10 mouse cellular contexts compared by ENCODE assay signal in the genomic region with DNA sequence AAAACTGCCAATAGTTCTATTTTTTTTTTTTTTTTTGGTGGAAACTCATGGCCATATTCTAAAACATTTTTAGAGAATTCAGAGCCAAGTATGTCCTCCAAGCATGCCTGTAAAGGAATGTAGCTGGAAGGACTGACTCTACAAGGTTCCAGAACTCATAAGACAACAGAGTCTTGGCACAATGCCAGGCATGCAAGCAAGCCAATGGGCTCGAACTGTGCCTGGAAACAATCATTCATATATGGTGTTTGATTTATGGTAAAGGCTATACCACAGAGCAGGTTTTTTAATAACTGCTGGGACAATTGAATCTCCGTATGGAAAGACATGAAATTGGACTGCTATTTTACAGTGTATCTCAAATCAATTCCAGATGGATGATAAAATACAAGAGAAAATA. TPM values are rescaled to one million over a fixed set of nuclear protein-coding genes. Genes with fewer than 3 reads are reported as not detected.
DNase-seq lines count a peak whose midpoint lies in the region; ATAC-seq lines count a peak whose summit lies in the region.
"Had no signal": no experiment of that assay in that cellular context is flagged by ENCODE, and none has a peak within 500 bp of the region (broad histone marks: within the 10 kb centered on the region; RNA-seq: fewer than 3 reads in every experiment).

No protein-coding gene starts in this region.

- H3K27me3 ChIP-seq in forebrain, embryonic 14.5 days (replicated peaks; ENCODE audit: control insufficient read depth, insufficient read depth, low read length): no peaks in the 10 kb centered on the region
- no peaks in the 10 kb centered on the region for H3K27me3 ChIP-seq in forebrain, embryonic 11.5 days (ENCODE audit: control insufficient read depth, insufficient read depth, low read length)
- no peaks in the 10 kb centered on the region for H3K27me3 ChIP-seq in midbrain, embryonic 14.5 days (ENCODE audit: control insufficient read depth, insufficient read depth, low read length)
- H3K27me3 ChIP-seq in midbrain, embryonic 10.5 days (ENCODE audit: low read depth, poor library complexity, severe bottlenecking): no peaks in the 10 kb centered on the region
- no peaks in the 10 kb centered on the region for H3K27me3 ChIP-seq in embryonic facial prominence, embryonic 14.5 days (replicated peaks; ENCODE audit: control insufficient read depth, insufficient read depth, low read length)
- no peaks in the 10 kb centered on the region for H3K27me3 ChIP-seq in forebrain, embryonic 13.5 days

- H3K27ac ChIP-seq in forebrain, embryonic 14.5 days (ENCODE audit: low read depth, low read length): no peak overlapping the region
- H3K27ac ChIP-seq in forebrain, embryonic 11.5 days (ENCODE audit: low read depth, low read length): no peak overlapping the region
- no peak overlapping the region for H3K27ac ChIP-seq in midbrain, embryonic 14.5 days (replicated peaks; ENCODE audit: low read depth, low read length)
- no peak overlapping the region for H3K27ac ChIP-seq in midbrain, embryonic 10.5 days (replicated peaks)
- no peak overlapping the region for H3K27ac ChIP-seq in embryonic facial prominence, embryonic 14.5 days (replicated peaks; ENCODE audit: low read depth, low read length)
- H3K27ac ChIP-seq in forebrain, embryonic 13.5 days: no peak overlapping the region

- ATAC-seq in forebrain, embryonic 14.5 days: no peak
- no peak for ATAC-seq in forebrain, embryonic 11.5 days (replicated peaks; ENCODE audit: low FRiP score)
- no peak for ATAC-seq in midbrain, embryonic 14.5 days (ENCODE audit: low FRiP score, low TSS enrichment)
- no peak for ATAC-seq in embryonic facial prominence, embryonic 14.5 days (ENCODE audit: low read depth)
- no peak for ATAC-seq in forebrain, embryonic 13.5 days
- ATAC-seq: liver, postnatal 0 days had no signal

- no peaks in the 10 kb centered on the region for H3K36me3 ChIP-seq in forebrain, embryonic 14.5 days (ENCODE audit: control insufficient read depth, insufficient read depth, low read length)
- H3K36me3 ChIP-seq in forebrain, embryonic 11.5 days (ENCODE audit: control insufficient read depth, insufficient read depth, low read length): no peaks in the 10 kb centered on the region
- H3K36me3 ChIP-seq in midbrain, embryonic 14.5 days (ENCODE audit: control insufficient read depth, insufficient read depth, low read length): no peaks in the 10 kb centered on the region
- H3K36me3 ChIP-seq in midbrain, embryonic 10.5 days: no peaks in the 10 kb centered on the region
- H3K36me3 ChIP-seq in embryonic facial prominence, embryonic 14.5 days (ENCODE audit: control insufficient read depth, insufficient read depth, low read length): no peaks in the 10 kb centered on the region
- no peaks in the 10 kb centered on the region for H3K36me3 ChIP-seq in forebrain, embryonic 13.5 days (ENCODE audit: poor library complexity, severe bottlenecking)

- no peak overlapping the region for H3K9ac ChIP-seq in forebrain, embryonic 14.5 days (ENCODE audit: low read length)
- H3K9ac ChIP-seq in forebrain, embryonic 11.5 days (ENCODE audit: low read length): no peak overlapping the region
- H3K9ac ChIP-seq in midbrain, embryonic 14.5 days (replicated peaks; ENCODE audit: low read length): no peak overlapping the region
- H3K9ac ChIP-seq in embryonic facial prominence, embryonic 14.5 days (ENCODE audit: low read depth, low read length): no peak overlapping the region
- no peak overlapping the region for H3K9ac ChIP-seq in forebrain, embryonic 13.5 days
- H3K9ac ChIP-seq: liver, postnatal 0 days had no signal

- H3K9me3 ChIP-seq in forebrain, embryonic 14.5 days (replicated peaks; ENCODE audit: control insufficient read depth, low read length): no peaks in the 10 kb centered on the region
- H3K9me3 ChIP-seq in forebrain, embryonic 11.5 days (ENCODE audit: control insufficient read depth, low read length): no peaks in the 10 kb centered on the region
- H3K9me3 ChIP-seq in midbrain, embryonic 14.5 days (ENCODE audit: control insufficient read depth, low read length): no peaks in the 10 kb centered on the region
- H3K9me3 ChIP-seq in midbrain, embryonic 10.5 days (replicated peaks): no peaks in the 10 kb centered on the region
- no peaks in the 10 kb centered on the region for H3K9me3 ChIP-seq in embryonic facial prominence, embryonic 14.5 days (ENCODE audit: control insufficient read depth, low read length)
- H3K9me3 ChIP-seq in forebrain, embryonic 13.5 days (replicated peaks): no peaks in the 10 kb centered on the region

- WGBS in forebrain, embryonic 14.5 days: 60% methylated on average over 2 of the region's 2 CpGs
- 78% methylated on average over 2 of the region's 2 CpGs for WGBS in forebrain, embryonic 11.5 days
- 53% methylated on average over 2 of the region's 2 CpGs for WGBS in midbrain, embryonic 14.5 days
- 84% methylated on average over 2 of the region's 2 CpGs for WGBS in midbrain, embryonic 10.5 days
- WGBS in embryonic facial prominence, embryonic 14.5 days: 27% methylated on average over 2 of the region's 2 CpGs
- WGBS in forebrain, embryonic 13.5 days: 63% methylated on average over 2 of the region's 2 CpGs

- no peak overlapping the region for H3K4me2 ChIP-seq in forebrain, embryonic 14.5 days (ENCODE audit: low read length)
- no peak overlapping the region for H3K4me2 ChIP-seq in forebrain, embryonic 11.5 days (ENCODE audit: low read depth, low read length, severe bottlenecking)
- no peak overlapping the region for H3K4me2 ChIP-seq in midbrain, embryonic 14.5 days (ENCODE audit: low read length)
- no peak overlapping the region for H3K4me2 ChIP-seq in embryonic facial prominence, embryonic 14.5 days (ENCODE audit: low read depth, low read length)
- no peak overlapping the region for H3K4me2 ChIP-seq in forebrain, embryonic 13.5 days

- DNase-seq in forebrain, embryonic 14.5 days (ENCODE audit: low spot score): peak; percentile 24
- DNase-seq in forebrain, embryonic 11.5 days (ENCODE audit: low spot score): no peak
- DNase-seq in midbrain, embryonic 14.5 days: peak; percentile 20
- DNase-seq in midbrain, embryonic 10.5 days (ENCODE audit: low spot score): no peak
- DNase-seq in embryonic facial prominence, embryonic 14.5 days (ENCODE audit: low spot score): peak; percentile 85
- DNase-seq in lung, postnatal 4 days: peak; percentile 17 to 24
- DNase-seq in right cerebral cortex, adult 18-20 months: no peak
- DNase-seq: liver, postnatal 0 days had no signal

- no peaks in the 10 kb centered on the region for H3K4me1 ChIP-seq in forebrain, embryonic 14.5 days (ENCODE audit: control insufficient read depth, insufficient read depth, low read length)
- H3K4me1 ChIP-seq in forebrain, embryonic 11.5 days (replicated peaks; ENCODE audit: control insufficient read depth, insufficient read depth, low read length): no peaks in the 10 kb centered on the region
- H3K4me1 ChIP-seq in midbrain, embryonic 14.5 days (ENCODE audit: control insufficient read depth, insufficient read depth, low read length): no peaks in the 10 kb centered on the region
- H3K4me1 ChIP-seq in midbrain, embryonic 10.5 days: no peaks in the 10 kb centered on the region
- no peaks in the 10 kb centered on the region for H3K4me1 ChIP-seq in embryonic facial prominence, embryonic 14.5 days (ENCODE audit: control insufficient read depth, insufficient read depth, low read length)
- no peaks in the 10 kb centered on the region for H3K4me1 ChIP-seq in forebrain, embryonic 13.5 days

- H3K4me3 ChIP-seq in forebrain, embryonic 14.5 days (ENCODE audit: low read depth, low read length): no peak overlapping the region
- no peak overlapping the region for H3K4me3 ChIP-seq in forebrain, embryonic 11.5 days (ENCODE audit: low read depth, low read length)
- H3K4me3 ChIP-seq in midbrain, embryonic 14.5 days (replicated peaks; ENCODE audit: low read depth, low read length): no peak overlapping the region
- H3K4me3 ChIP-seq in midbrain, embryonic 10.5 days: no peak overlapping the region
- H3K4me3 ChIP-seq in embryonic facial prominence, embryonic 14.5 days (ENCODE audit: low read depth, low read length): no peak overlapping the region
- no peak overlapping the region for H3K4me3 ChIP-seq in forebrain, embryonic 13.5 days
- H3K4me3 ChIP-seq: erythroblast, embryonic 14.5 days had no signal

RNA-seq across cellular contexts. Expression of a gene that starts 43.9 kb away (rescaled TPM):
- polyA plus RNA-seq in forebrain, embryonic 14.5 days (2014; fragmentation: Nextera tagmentation; extraction: Ambion mirVana): 0.13 and 0.36 TPM in 2 replicates
- polyA plus RNA-seq in forebrain, embryonic 11.5 days (2014; fragmentation: Nextera tagmentation; extraction: Ambion mirVana): 0.48 and 0.57 TPM in 2 replicates
- 0.61 and 0.76 TPM in 2 replicates for polyA plus RNA-seq in midbrain, embryonic 14.5 days (2014; fragmentation: Nextera tagmentation; extraction: Ambion mirVana)
- 0.31 and 0.39 TPM in 2 replicates for polyA plus RNA-seq in midbrain, embryonic 10.5 days (2016; fragmentation: Nextera tagmentation; extraction: Ambion mirVana)
- 0.07 and 0.39 TPM in 2 replicates for polyA plus RNA-seq in embryonic facial prominence, embryonic 14.5 days (2014; fragmentation: Nextera tagmentation; extraction: Ambion mirVana)
- 0.58 and 0.61 TPM in 2 replicates for polyA plus RNA-seq in forebrain, embryonic 13.5 days (2015; fragmentation: Nextera tagmentation; extraction: Ambion mirVana)
- polyA plus RNA-seq: erythroblast, embryonic 14.5 days; liver, postnatal 0 days had no signal

Comparison
In these comparisons a context has a peak if more than half of its experiments do, and no peak if none do; other contexts are left out.
1. DNase-seq: peak in forebrain, embryonic 14.5 days (single experiment), midbrain, embryonic 14.5 days (single experiment), embryonic facial prominence, embryonic 14.5 days (single experiment) and lung, postnatal 4 days (2 of 2); none in forebrain, embryonic 11.5 days (single experiment), midbrain, embryonic 10.5 days (single experiment) and right cerebral cortex, adult 18-20 months (single experiment).